Mouse (Mus musculus) liver, embryonic 13.5 days (tissue): ENCODE data around the gene Susd6. TPM values are rescaled to one million over a fixed set of nuclear protein-coding genes. Genes with fewer than 3 reads are reported as not detected.

Experiments used
- ATAC-seq: fragments of 200-750 bp; cut with Nextera tagmentation; 2 replicates; pipeline ENCODE4 v1.8.0; 2017; ENCODE audit warnings: low read depth, mild to moderate bottlenecking, moderate number of reproducible peaks, moderate library complexity
- DNase-seq: peaks from one replicate; pipeline ENCODE4 v3.0.0; 2022
- H3K27ac ChIP-seq: fragments of 300-500 bp; sonication (generic); 2 replicates; pipeline ENCODE4 v1.5.1; 2015; ENCODE audit warnings: moderate library complexity, mild to moderate bottlenecking, inconsistent platforms
- H3K27me3 ChIP-seq: fragments of 300-500 bp; sonication (generic); 2 replicates; pipeline ENCODE4 v1.6.1; 2015; ENCODE audit warnings: mild to moderate bottlenecking, inconsistent platforms
- H3K36me3 ChIP-seq: fragments of 300-500 bp; sonication (generic); 2 replicates; pipeline ENCODE4 v1.6.1; 2015; ENCODE audit warnings: mild to moderate bottlenecking, inconsistent platforms
- H3K4me1 ChIP-seq: fragments of 300-500 bp; sonication (generic); replicated peaks from 2 replicates; pipeline ENCODE4 v1.6.1; 2015; ENCODE audit warnings: inconsistent platforms
- H3K4me2 ChIP-seq: fragments of 300-500 bp; sonication (generic); 2 replicates; pipeline ENCODE4 v1.6.1; 2015; ENCODE audit warnings: inconsistent platforms, mild to moderate bottlenecking, moderate library complexity
- H3K4me3 ChIP-seq: fragments of 300-500 bp; sonication (generic); replicated peaks from 2 replicates; pipeline ENCODE4 v1.5.1; 2015; ENCODE audit warnings: mild to moderate bottlenecking, inconsistent platforms
- H3K9ac ChIP-seq: fragments of 300-500 bp; sonication (generic); 2 replicates; pipeline ENCODE4 v1.6.1; 2015; ENCODE audit warnings: mild to moderate bottlenecking, inconsistent platforms
- H3K9me3 ChIP-seq: fragments of 300-500 bp; sonication (generic); replicated peaks from 2 replicates; pipeline ENCODE4 v1.6.1; 2016; ENCODE audit warnings: inconsistent platforms
- WGBS: fragments of 180-500 bp; shearing (Covaris S2); methylation state at CpG from one replicate; pipeline ENCODE4 v1.1.7; 2015; ENCODE audit not compliant: insufficient replicate concordance; 5-methylcytosine and 5-hydroxymethylcytosine counted together
- polyA plus RNA-seq: library from polyadenylated mRNA; unstranded; fragments of >200 nt; fragmentation: Nextera tagmentation; extraction: Ambion mirVana; gene quantifications from 2 replicates; pipeline ENCODE4 v1.2.1, GENCODE M21; 2015

Gene Susd6
- polyA plus RNA-seq, 1 experiment from 2014 or later = 9.4 TPM

DNA sequence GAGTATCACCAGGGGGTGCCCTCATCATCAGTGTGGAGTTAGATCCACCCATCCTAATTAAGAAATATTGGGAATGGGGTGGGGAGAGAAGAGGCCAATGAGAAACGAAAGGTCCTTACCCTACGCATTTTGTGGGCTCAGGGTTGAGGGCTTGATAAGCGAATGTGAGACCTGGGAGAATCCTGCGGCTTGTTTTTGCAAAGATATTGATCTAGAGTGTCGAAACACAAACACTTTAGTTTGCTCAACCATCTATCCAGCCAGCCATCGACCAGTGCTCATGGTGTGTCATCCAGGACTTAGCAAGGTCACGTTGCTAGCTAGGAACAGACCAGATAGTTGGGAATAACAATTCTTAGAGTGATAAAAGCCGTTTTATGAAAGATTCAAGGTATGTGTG lies 119.3 kb downstream of the Susd6 start:
- Histone ChIP-seq H3K9ac (no peak overlapping the region), H3K4me3 (no peak overlapping the region), H3K4me2 (no peak overlapping the region), H3K27me3 (no peaks in the 10 kb centered on the region), H3K36me3 (no peaks in the 10 kb centered on the region), H3K4me1 (no peaks in the 10 kb centered on the region), H3K9me3 (0 out of 2 replicates have a peak, but pooled peaks cover 4% of the 10 kb centered on the region), H3K27ac (peak overlapping the region; percentile 39; the same call in 1 of the 2 replicates)
- ATAC-seq (peak; percentile 80), DNase-seq (no peak)
- 57% methylated on average over 8 of the region's 8 CpGs for WGBS

DNA sequence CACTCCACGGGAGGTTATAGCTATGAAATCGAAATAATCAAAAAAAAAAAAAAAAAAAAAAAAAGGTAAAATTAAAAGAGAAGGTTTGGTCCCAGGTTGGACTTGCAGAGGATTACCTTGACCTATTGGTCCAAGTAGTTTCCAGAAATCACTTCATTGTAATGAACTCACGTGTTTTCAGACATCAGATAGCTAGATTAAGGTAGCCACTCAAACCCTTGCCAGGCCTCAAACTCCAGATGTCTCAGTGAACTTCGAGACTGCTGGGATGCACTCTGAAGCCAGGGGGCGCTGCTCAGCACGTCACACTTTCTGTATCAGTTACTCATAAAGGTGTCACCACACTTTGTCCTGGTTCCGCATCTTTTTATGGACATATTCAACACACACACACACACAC lies 127.5 kb downstream of the Susd6 start:
- Histone ChIP-seq H3K27ac (no peak overlapping the region), H3K36me3 (no peaks in the 10 kb centered on the region), H3K9me3 (no peaks in the 10 kb centered on the region), H3K9ac (no peak overlapping the region), H3K27me3 (peaks cover 18% of the 10 kb centered on the region), H3K4me1 (peaks cover 2% of the 10 kb centered on the region; the same call in 1 of the 2 replicates), H3K4me3 (no peak overlapping the region), H3K4me2 (no peak overlapping the region)
- WGBS = 38% methylated on average over 7 of the region's 7 CpGs
- DNase-seq (peak; percentile 31), ATAC-seq (no peak)

DNA sequence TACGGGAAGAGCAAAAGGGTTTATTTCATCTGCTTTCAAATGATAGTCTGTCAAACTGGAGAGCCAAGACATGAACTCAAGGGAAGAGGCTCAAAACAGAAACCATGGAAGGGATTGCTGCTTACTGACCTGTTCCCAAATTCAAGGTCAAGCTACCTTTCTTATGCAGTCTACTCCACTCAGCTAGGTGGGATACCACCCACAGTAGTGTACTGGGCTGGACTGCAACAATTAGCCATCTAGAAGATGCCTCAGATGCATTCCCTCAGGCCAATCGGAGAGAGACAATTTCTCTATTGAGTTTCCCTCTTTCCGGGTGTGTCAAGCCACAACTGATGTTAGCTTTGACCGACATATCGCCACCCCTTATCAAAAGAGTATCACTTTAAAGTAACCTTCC lies 131.0 kb downstream of the Susd6 start:
- H3K4me3 ChIP-seq = no peak overlapping the region
- H3K9ac ChIP-seq = no peak overlapping the region
- DNase-seq (no peak), ATAC-seq (no peak)
- WGBS = 79% methylated on average over 5 of the region's 5 CpGs
- H3K27me3 ChIP-seq = peaks cover 33% of the 10 kb centered on the region
- no peak overlapping the region for H3K4me2 ChIP-seq
- H3K4me1 ChIP-seq = peaks cover 19% of the 10 kb centered on the region
- H3K27ac ChIP-seq = no peak overlapping the region
- no peaks in the 10 kb centered on the region for H3K9me3 ChIP-seq
- no peaks in the 10 kb centered on the region for H3K36me3 ChIP-seq

DNA sequence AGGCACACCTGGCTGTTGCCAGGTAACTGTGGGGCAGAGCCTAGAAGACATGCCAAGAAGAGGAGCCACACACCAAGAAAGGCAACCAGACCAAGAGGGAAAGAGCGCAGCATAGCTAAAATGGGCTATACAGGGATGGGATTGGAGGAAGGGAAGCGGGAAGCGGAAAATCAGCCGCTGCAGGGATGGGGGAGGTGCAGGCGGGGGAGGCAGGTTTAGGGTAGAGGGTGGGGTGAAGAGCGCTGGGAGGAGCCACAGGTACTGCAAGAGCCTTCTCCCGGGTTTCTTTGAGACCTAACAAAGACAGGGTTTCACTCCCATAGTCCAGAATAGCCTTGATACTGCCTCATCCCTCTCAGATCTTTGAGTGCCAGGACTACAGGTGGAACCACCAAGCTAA lies 132.6 kb downstream of the Susd6 start:
- WGBS = 14% methylated on average over 7 of the region's 7 CpGs

DNA sequence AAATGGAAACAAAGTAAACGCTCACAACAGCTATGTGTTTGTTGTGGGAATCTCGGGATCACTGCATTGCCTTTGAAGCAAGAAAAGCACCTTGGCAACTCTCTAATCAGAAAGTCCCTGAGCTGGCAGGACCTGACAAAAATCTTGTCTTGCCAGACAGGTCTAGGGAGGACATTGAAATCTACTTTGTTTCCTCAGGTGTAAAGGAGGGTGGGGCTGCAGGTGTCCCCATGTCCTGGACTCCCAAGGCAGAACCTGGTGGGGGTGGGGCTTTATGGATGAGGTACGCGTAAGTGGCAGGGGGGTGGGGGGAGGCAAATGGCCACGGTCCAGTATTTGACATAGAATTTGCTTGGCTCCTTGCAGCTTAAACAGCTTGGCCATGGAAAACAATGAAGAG lies 133.3 kb downstream of the Susd6 start:
- Histone ChIP-seq H3K9me3 (no peaks in the 10 kb centered on the region), H3K4me3 (no peak overlapping the region), H3K4me1 (peaks cover 30% of the 10 kb centered on the region), H3K27me3 (peaks cover 33% of the 10 kb centered on the region), H3K4me2 (no peak overlapping the region), H3K36me3 (no peaks in the 10 kb centered on the region), H3K27ac (no peak overlapping the region), H3K9ac (no peak overlapping the region)
- WGBS = 52% methylated on average over 5 of the region's 5 CpGs
- DNase-seq (no peak), ATAC-seq (no peak)

More for the DNA sequence above, 132.6 kb downstream of the Susd6 start:
- no peak overlapping the region for H3K4me3 ChIP-seq
- ATAC-seq (no peak), DNase-seq (no peak)
- H3K9ac ChIP-seq = peak overlapping the region; percentile 1; the same call in 1 of the 2 replicates
- no peak overlapping the region for H3K27ac ChIP-seq
- no peaks in the 10 kb centered on the region for H3K36me3 ChIP-seq
- H3K27me3 ChIP-seq = peaks cover 33% of the 10 kb centered on the region
- no peaks in the 10 kb centered on the region for H3K9me3 ChIP-seq
- H3K4me1 ChIP-seq = peaks cover 30% of the 10 kb centered on the region
- H3K4me2 ChIP-seq = peak overlapping the region; percentile 21

DNA sequence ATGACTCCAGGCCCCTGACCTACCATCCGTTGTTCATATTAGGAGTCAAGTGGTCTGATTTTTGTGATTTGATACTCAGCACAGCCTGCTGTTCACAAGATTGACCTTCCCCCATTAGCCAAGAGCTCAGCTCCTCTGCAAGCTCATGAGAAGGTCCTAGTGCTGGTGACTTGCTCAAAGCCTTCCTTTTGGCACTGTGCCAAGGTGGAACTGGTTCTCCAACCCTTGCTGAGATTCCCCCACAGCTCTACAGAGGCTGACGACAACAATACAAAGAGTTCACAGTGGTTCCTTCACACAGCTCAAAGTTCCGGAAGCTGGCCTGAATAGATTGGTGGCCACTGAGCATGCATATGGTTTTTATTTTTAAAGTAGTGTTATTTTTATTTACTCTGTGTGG lies 133.9 kb downstream of the Susd6 start:
- no peak for DNase-seq
- Histone ChIP-seq H3K36me3 (no peaks in the 10 kb centered on the region), H3K4me2 (no peak overlapping the region), H3K27me3 (peaks cover 33% of the 10 kb centered on the region), H3K9ac (no peak overlapping the region), H3K4me1 (peaks cover 32% of the 10 kb centered on the region), H3K9me3 (no peaks in the 10 kb centered on the region), H3K4me3 (no peak overlapping the region), H3K27ac (no peak overlapping the region)
- WGBS = 73% methylated on average over 3 of the region's 3 CpGs
- no peak for ATAC-seq

DNA sequence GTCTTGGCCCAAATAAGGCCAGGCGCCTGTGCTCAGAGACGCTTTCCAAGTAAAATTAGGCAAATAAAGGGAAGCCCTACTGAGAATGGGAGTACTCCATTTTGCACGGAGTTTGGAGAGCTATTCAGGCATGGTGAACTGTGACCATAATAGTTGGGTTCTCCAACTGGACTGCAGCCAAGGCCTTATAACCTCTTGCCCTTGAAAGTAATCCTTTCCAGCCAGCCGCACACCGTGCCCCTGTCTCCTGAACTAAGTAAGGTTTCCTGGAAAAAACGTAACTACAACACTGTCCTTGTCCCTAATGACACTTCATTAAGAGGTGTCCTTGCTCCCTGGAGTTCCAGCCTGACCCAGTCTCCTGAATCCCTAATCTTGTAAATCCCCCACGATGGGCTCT lies 135.6 kb downstream of the Susd6 start:
- Histone ChIP-seq H3K4me1 (peaks cover 48% of the 10 kb centered on the region), H3K27me3 (peaks cover 29% of the 10 kb centered on the region), H3K4me2 (no peak overlapping the region), H3K9me3 (no peaks in the 10 kb centered on the region), H3K36me3 (no peaks in the 10 kb centered on the region), H3K27ac (no peak overlapping the region; the same call in 1 of the 2 replicates), H3K4me3 (no peak overlapping the region), H3K9ac (no peak overlapping the region)
- ATAC-seq (no peak), DNase-seq (no peak)
- WGBS = 72% methylated on average over 7 of the region's 7 CpGs

DNA sequence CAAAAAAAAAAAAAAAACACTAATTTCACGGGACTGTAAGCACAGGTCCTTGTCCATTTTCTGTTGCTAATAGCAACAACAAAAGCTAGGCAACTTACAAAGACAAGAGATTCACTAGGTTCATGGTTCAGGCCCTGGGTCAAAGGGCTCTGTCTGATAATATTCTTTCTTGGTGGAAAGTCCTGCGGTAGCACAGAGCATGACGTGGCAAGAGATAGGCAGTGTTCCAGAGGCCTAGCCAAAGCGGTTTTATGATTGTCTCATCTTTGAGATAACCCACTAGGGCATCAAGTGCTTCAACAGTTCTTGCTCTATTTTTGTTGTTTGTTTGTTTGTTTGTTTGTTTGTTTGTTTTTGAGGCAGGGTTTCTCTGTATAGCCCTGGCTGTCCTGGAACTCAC lies 136.2 kb downstream of the Susd6 start:
- Histone ChIP-seq H3K4me1 (peaks cover 54% of the 10 kb centered on the region), H3K27ac (no peak overlapping the region), H3K4me2 (no peak overlapping the region), H3K4me3 (no peak overlapping the region), H3K9ac (no peak overlapping the region), H3K27me3 (peaks cover 25% of the 10 kb centered on the region), H3K9me3 (no peaks in the 10 kb centered on the region), H3K36me3 (no peaks in the 10 kb centered on the region)
- peak; percentile 26 for DNase-seq
- WGBS = 38% methylated on average over 4 of the region's 4 CpGs
- peak; percentile 55; the same call in 1 of the 2 replicates for ATAC-seq

DNA sequence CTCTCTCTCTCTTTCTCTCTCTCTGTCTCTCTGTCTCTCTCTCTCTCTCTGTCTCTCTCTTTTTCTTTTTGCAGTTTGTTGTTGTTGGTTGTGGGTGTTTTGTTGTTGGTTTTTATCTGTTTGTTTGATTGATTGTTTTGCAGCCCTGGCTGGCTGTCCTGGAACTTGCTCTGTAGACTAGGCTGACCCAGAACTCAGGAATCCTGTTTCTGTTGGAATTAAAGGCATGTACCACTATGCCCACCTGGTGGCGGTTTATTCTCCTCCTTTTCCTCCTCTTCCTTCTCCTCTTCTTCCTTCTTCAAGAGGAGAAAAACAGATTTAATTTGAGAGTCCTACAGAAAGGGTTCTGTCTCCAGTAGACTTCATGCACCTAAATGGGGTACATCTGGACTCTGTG lies 137.2 kb downstream of the Susd6 start:
- Histone ChIP-seq H3K4me1 (peaks cover 59% of the 10 kb centered on the region), H3K9me3 (no peaks in the 10 kb centered on the region), H3K36me3 (no peaks in the 10 kb centered on the region), H3K27me3 (peaks cover 16% of the 10 kb centered on the region), H3K4me3 (no peak overlapping the region), H3K4me2 (no peak overlapping the region), H3K27ac (no peak overlapping the region), H3K9ac (no peak overlapping the region)
- WGBS = 53% methylated on average over 1 of the region's 1 CpGs
- DNase-seq (no peak), ATAC-seq (no peak)

DNA sequence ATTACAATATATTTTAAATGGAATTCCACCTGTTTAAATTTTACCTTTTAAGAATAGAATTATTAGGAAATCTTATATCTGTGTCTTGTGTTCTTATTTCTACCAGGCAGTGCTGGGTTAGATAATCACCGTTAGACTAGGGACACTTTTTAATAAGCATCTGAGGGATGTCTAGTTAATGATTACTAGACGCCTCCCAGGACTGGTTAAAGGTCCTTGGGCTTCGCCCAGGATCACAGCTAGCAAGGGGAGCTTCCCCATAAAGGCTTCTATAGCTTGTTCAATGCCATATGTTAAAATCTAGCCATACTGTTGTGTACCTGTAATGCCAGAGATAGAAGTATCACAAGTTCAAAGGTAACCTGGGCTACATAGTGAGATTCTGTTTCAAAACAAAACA lies 138.6 kb downstream of the Susd6 start:
- Histone ChIP-seq H3K9me3 (no peaks in the 10 kb centered on the region), H3K9ac (no peak overlapping the region), H3K27ac (peak overlapping the region; percentile 75), H3K36me3 (no peaks in the 10 kb centered on the region), H3K27me3 (peaks cover 4% of the 10 kb centered on the region; the same call in 1 of the 2 replicates), H3K4me3 (no peak overlapping the region), H3K4me2 (no peak overlapping the region), H3K4me1 (peaks cover 48% of the 10 kb centered on the region)
- DNase-seq (no peak), ATAC-seq (no peak)
- WGBS = 61% methylated on average over 3 of the region's 3 CpGs

DNA sequence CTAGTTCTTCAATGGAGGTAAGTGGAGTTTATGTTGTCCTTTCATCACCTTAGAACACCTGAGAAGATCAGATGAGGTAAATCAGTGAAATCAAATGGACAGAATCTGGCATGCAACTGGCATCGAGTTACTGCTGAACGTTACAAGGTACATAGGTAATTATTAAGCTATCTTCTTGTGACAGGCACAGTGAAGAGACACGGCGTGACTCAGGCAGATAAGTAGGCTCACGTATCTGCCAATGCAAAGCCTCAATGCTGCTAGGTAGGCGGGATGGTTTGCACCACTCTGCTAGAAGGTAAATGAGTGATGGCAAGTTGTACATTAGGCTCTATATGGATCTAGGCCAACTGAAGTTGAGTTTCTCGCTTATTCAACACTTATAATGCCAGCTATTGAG lies 139.8 kb downstream of the Susd6 start:
- 34% methylated on average over 7 of the region's 7 CpGs for WGBS
- no peak overlapping the region for H3K4me2 ChIP-seq
- H3K36me3 ChIP-seq = no peaks in the 10 kb centered on the region
- H3K27ac ChIP-seq = peak overlapping the region; percentile 68
- peaks cover 46% of the 10 kb centered on the region for H3K4me1 ChIP-seq
- ATAC-seq (peak; percentile 90), DNase-seq (peak; percentile 53)
- no peaks in the 10 kb centered on the region for H3K27me3 ChIP-seq
- H3K4me3 ChIP-seq = no peak overlapping the region
- no peak overlapping the region for H3K9ac ChIP-seq
- H3K9me3 ChIP-seq = no peaks in the 10 kb centered on the region
